Mouse (Mus musculus) kidney, embryonic 14.5 days (tissue): ENCODE results near the gene Mvd. TPM values are rescaled to one million over a fixed set of nuclear protein-coding genes. Genes with fewer than 3 reads are reported as not detected.

Experiments used
- ATAC-seq: fragments of 200-750 bp; cut with Nextera tagmentation; 2 replicates; pipeline ENCODE4 v1.8.0; 2017; ENCODE audit warnings: moderate number of reproducible peaks, mild to moderate bottlenecking, moderate TSS enrichment, moderate library complexity; ENCODE audit not compliant: low FRiP score, low TSS enrichment
- H3K27ac ChIP-seq: fragments of 300-500 bp; sonication (generic); 2 replicates; pipeline ENCODE4 v1.5.1; 2014; ENCODE audit warnings: low read depth, mild to moderate bottlenecking, low read length, moderate library complexity, mixed read lengths
- H3K27me3 ChIP-seq: fragments of 300-500 bp; sonication (generic); 2 replicates; pipeline ENCODE4 v1.6.1; 2014; ENCODE audit warnings: mild to moderate bottlenecking, low read length; ENCODE audit not compliant: control insufficient read depth, insufficient read depth
- H3K36me3 ChIP-seq: fragments of 300-500 bp; sonication (generic); 2 replicates; pipeline ENCODE4 v1.6.1; 2014; ENCODE audit warnings: low read length, mixed read lengths; ENCODE audit not compliant: control insufficient read depth, insufficient read depth
- H3K4me1 ChIP-seq: fragments of 300-500 bp; sonication (generic); 2 replicates; pipeline ENCODE4 v1.6.1; 2014; ENCODE audit warnings: low read length, mixed read lengths; ENCODE audit not compliant: control insufficient read depth, insufficient read depth
- H3K4me2 ChIP-seq: fragments of 300-500 bp; sonication (generic); replicated peaks from 2 replicates; pipeline ENCODE4 v1.6.1; 2014; ENCODE audit warnings: low read depth, mild to moderate bottlenecking, low read length
- H3K4me3 ChIP-seq: fragments of 300-500 bp; sonication (generic); 2 replicates; pipeline ENCODE4 v1.5.1; 2014; ENCODE audit warnings: mild to moderate bottlenecking, low read length
- H3K9ac ChIP-seq: fragments of 300-500 bp; sonication (generic); 2 replicates; pipeline ENCODE4 v1.6.1; 2014; ENCODE audit warnings: low read depth, mild to moderate bottlenecking, low read length, moderate library complexity
- H3K9me3 ChIP-seq: fragments of 300-500 bp; sonication (generic); 2 replicates; pipeline ENCODE4 v1.6.1; 2016; ENCODE audit warnings: low read length; ENCODE audit not compliant: control insufficient read depth
- WGBS: fragments of 180-500 bp; shearing (Covaris S2); extraction: QIAGEN DNeasy Blood & Tissue Kit; methylation state at CpG from one replicate; pipeline ENCODE4 v1.1.7; 2014; 5-methylcytosine and 5-hydroxymethylcytosine counted together
- polyA plus RNA-seq: library from polyadenylated mRNA; unstranded; fragments of >200 nt; fragmentation: Nextera tagmentation; extraction: Ambion mirVana; gene quantifications from 2 replicates; pipeline ENCODE4 v1.2.1, GENCODE M21; 2014

The Mvd gene
- polyA plus RNA-seq, 1 experiment from 2014 or later, result 36.1 TPM

DNA sequence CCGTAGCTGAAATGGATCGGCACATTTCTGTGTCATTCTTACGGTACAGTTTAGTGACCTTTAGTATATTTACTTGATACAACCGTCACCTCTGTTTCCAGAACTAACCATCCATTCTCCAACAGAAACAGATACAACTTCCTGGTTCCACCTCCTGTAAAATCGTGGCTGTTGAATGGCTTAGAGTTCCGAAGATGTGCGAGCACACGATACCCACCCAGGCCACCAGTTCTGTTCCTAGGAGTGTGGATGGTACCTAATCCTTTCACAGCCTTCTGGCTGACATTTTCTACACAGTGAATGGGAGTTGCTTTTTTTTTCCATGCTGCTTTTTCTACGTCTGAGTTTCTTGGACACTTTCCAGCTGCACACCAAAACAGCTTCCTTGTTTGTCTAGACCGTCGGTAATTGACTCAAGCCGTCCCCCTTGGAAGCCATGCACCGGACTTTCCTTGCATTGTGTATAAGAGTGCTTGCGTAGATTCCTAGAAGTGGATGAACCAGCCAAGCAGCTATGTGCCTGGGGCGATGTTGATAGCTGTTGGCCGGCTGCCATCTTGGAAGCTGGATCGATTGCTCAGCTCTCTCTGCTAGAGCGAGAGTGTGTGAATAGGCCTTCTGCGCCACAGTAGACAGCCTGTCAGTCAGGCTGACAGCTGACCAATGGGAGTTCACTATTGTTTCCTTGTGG lies 981 bp upstream of the Mvd start:
- Histone ChIP-seq H3K4me2 (peak overlapping the region; percentile 71), H3K27ac (peak overlapping the region; percentile 96), H3K36me3 (peaks cover 6% of the 10 kb centered on the region; the same call in 1 of the 2 replicates), H3K9ac (peak overlapping the region; percentile 71), H3K4me1 (peaks cover 8% of the 10 kb centered on the region; the same call in 1 of the 2 replicates), H3K4me3 (peak overlapping the region; percentile 77), H3K9me3 (no peaks in the 10 kb centered on the region), H3K27me3 (no peaks in the 10 kb centered on the region)
- 18% methylated on average over 19 of the region's 19 CpGs for WGBS
- no peak for ATAC-seq

DNA sequence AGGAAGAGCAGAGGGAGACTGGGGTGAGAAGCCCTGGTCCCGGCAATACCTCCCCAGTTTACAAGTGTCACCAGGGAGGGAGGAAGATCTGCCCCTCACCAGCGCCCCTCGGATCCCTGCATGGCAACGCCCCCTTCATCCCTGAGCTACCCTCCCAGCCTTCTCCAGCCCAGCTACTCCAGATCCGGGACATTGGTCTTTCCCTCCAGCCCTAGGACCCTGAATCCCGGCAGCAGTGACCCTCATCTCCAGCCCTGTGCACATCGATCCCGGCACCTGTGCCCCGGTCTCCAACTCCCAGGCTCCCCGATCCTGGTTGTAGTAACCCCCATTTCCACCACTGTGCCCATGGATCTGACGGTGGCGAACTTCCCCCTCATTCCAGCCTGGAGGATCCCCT lies 441 bp downstream of the Mvd start:
- WGBS, result under 1% methylated on average over 12 of the region's 12 CpGs
- H3K36me3 ChIP-seq, result peaks cover 6% of the 10 kb centered on the region; the same call in 1 of the 2 replicates
- peak overlapping the region; percentile 95 for H3K4me2 ChIP-seq
- peak overlapping the region; percentile 62 for H3K27ac ChIP-seq
- peak; percentile 11 for ATAC-seq
- peaks cover 16% of the 10 kb centered on the region; the same call in 1 of the 2 replicates for H3K4me1 ChIP-seq
- peak overlapping the region; percentile 72 for H3K9ac ChIP-seq
- no peaks in the 10 kb centered on the region for H3K27me3 ChIP-seq
- H3K4me3 ChIP-seq, result peak overlapping the region; percentile 77
- H3K9me3 ChIP-seq, result no peaks in the 10 kb centered on the region

DNA sequence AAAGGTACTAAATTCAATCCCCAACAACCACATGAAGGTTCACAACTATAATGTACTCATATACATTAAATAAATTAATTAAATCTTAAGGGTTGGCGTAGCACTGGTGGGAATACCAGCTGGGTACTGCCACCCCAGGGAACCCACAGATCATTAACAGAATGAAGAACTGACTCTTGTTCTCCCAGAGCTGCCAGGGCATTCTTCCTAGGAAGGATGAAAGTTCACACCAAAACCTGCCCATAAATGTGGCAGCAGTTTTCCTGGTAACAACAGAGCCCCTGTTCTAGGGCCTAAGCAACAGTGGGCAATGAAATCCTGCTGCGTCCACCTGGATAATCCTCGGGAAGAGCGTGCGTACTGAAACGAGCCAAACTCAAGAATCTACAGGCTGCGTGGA lies 866 bp downstream of the Mvd start:
- Histone ChIP-seq H3K36me3 (peaks cover 7% of the 10 kb centered on the region; the same call in 1 of the 2 replicates), H3K9me3 (no peaks in the 10 kb centered on the region), H3K4me1 (peaks cover 16% of the 10 kb centered on the region; the same call in 1 of the 2 replicates), H3K27me3 (no peaks in the 10 kb centered on the region), H3K4me3 (peak overlapping the region; percentile 77), H3K4me2 (peak overlapping the region; percentile 95), H3K27ac (no peak overlapping the region), H3K9ac (peak overlapping the region; percentile 72)
- ATAC-seq, result no peak
- 15% methylated on average over 7 of the region's 7 CpGs for WGBS

DNA sequence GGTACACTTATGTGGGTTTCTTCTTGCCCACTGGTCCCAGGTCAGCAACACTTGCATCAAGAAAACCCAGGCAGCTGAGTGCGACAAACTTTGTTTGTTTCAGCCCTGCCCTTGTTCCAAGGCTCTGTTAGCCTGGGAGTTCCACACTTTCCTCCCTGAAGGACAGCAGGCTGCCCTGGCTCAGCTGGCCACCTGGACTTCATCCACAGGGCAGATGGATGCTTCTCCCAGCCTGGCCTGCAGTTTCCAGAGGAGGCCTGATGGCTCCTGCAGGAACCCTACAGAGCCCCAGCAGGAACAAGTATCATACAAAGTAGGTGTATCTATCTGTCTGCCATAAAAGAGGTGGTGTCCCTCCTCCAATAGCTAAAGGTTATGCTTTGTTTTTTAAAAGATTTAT lies 1.9 kb downstream of the Mvd start:
- Histone ChIP-seq H3K4me3 (no peak overlapping the region), H3K9ac (no peak overlapping the region), H3K4me2 (no peak overlapping the region), H3K27me3 (no peaks in the 10 kb centered on the region), H3K36me3 (peaks cover 17% of the 10 kb centered on the region; the same call in 1 of the 2 replicates), H3K9me3 (no peaks in the 10 kb centered on the region), H3K4me1 (peaks cover 18% of the 10 kb centered on the region; the same call in 1 of the 2 replicates), H3K27ac (no peak overlapping the region)
- no peak for ATAC-seq
- 96% methylated on average over 1 of the region's 1 CpGs for WGBS

DNA sequence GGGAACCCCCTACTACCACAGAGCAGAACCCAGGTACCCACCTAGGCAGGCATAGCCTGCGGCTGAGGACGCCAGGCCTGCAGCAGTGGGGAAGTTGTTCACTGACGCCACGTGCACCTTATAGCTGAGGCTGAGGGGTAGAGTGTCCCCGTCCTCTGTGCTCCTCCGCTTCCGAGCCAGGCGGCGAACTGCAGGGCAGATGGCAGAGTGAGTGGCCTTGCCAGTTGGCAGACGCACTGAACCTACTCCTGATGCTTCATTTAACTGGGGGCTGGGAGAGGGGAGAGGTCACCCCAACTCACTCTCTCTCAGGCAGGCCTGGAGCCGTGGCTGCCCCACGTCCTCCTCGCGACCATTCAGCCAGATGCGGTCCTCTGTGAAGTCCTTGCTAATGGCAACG lies 3.9 kb downstream of the Mvd start:
- Histone ChIP-seq H3K9me3 (no peaks in the 10 kb centered on the region), H3K9ac (no peak overlapping the region), H3K4me1 (peaks cover 16% of the 10 kb centered on the region; the same call in 1 of the 2 replicates), H3K4me3 (no peak overlapping the region), H3K4me2 (no peak overlapping the region), H3K27ac (no peak overlapping the region), H3K36me3 (peaks cover 33% of the 10 kb centered on the region; the same call in 1 of the 2 replicates), H3K27me3 (no peaks in the 10 kb centered on the region)
- 96% methylated on average over 16 of the region's 16 CpGs for WGBS
- ATAC-seq, result no peak

DNA sequence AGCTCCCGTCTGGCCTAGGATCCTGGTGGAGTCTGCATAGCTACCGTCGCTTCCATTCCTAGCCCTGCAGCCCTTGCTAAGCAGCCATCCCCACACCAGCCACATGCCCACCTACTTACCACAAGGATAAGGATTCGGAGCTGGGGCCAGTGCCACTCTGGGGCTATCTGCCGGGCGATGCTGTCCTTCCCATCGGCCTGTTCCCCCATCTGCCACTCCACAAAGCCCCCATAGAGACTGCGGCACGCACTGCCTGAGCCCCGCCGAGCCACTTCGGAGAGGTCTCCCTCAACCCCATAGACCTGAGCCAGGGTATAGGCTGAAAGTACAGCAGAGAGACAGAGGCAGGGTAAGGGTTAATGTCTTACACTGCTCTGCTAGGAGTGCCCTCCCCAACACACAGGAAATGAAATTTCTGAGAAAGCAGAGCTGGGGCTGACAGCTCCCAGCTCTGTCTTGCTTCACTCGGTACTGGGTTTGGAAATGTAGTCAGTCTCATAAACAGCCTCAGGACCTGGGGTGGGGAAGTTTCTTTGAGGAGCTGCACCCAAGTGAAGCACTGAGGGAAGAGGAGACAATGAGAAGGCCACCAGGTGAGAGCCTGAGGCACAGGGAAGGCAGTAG lies 5.4 kb downstream of the Mvd start:
- no peaks in the 10 kb centered on the region for H3K27me3 ChIP-seq
- H3K27ac ChIP-seq, result no peak overlapping the region; the same call in 1 of the 2 replicates
- H3K4me1 ChIP-seq, result peaks cover 22% of the 10 kb centered on the region; the same call in 1 of the 2 replicates
- ATAC-seq, result no peak
- no peak overlapping the region for H3K4me2 ChIP-seq
- H3K9me3 ChIP-seq, result no peaks in the 10 kb centered on the region
- 86% methylated on average over 13 of the region's 13 CpGs for WGBS
- no peak overlapping the region for H3K9ac ChIP-seq
- peaks cover 37% of the 10 kb centered on the region for H3K36me3 ChIP-seq
- H3K4me3 ChIP-seq, result no peak overlapping the region

DNA sequence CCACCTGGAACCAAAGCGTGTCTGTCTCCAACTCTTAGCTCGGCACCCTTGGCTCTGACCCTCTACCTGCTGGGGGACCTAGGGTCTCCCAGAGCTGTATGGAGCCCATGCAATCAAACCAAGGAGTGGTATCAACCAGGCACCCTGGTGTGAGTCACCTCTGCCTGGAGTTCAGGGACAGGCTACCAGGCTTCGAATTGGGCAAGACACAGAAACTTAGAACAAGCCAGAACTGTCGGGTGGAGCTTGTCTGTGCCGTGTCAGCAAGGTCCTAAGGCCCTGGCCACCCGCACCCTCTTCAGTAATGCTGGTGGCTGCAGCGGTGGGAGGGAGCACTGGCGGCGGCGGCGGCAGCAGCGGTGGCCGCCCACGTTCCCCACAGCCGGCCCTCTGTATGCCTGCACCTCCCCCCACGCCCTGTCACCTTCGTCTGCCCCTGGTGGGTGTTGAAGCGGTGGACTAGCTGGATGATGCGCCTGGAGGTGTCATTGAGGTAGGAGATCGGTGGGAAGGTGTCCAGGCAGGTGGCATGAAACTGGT lies 6.6 kb downstream of the Mvd start:
- no peak overlapping the region for H3K4me3 ChIP-seq
- H3K27ac ChIP-seq, result no peak overlapping the region
- H3K9me3 ChIP-seq, result no peaks in the 10 kb centered on the region
- 88% methylated on average over 20 of the region's 20 CpGs for WGBS
- ATAC-seq, result no peak
- H3K36me3 ChIP-seq, result peaks cover 37% of the 10 kb centered on the region
- no peak overlapping the region for H3K4me2 ChIP-seq
- no peaks in the 10 kb centered on the region for H3K27me3 ChIP-seq
- H3K9ac ChIP-seq, result no peak overlapping the region
- H3K4me1 ChIP-seq, result peaks cover 25% of the 10 kb centered on the region

DNA sequence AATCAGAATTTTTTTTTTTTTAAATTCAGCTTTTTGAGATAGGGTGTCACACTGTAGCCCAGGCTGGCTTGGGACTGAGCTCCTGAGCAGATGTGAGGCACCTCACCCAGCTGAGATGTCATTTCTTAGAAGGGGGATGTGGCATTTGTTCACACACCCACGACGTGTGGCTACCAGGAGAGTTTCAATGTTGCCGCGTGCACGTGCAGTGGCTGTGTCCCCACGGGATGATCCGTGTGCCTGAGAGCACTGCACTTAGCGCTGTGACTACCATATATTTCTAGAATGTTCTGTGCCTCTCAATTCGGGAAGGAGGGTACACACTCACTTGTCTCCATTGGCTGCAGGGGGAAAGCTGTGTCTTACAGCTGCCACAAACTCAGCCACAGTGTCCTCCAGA lies 7.1 kb downstream of the Mvd start:
- Histone ChIP-seq H3K4me3 (no peak overlapping the region), H3K27me3 (no peaks in the 10 kb centered on the region), H3K36me3 (peaks cover 37% of the 10 kb centered on the region), H3K9ac (no peak overlapping the region), H3K9me3 (no peaks in the 10 kb centered on the region), H3K4me2 (no peak overlapping the region), H3K4me1 (peaks cover 27% of the 10 kb centered on the region), H3K27ac (no peak overlapping the region)
- 93% methylated on average over 9 of the region's 9 CpGs for WGBS
- ATAC-seq, result no peak

DNA sequence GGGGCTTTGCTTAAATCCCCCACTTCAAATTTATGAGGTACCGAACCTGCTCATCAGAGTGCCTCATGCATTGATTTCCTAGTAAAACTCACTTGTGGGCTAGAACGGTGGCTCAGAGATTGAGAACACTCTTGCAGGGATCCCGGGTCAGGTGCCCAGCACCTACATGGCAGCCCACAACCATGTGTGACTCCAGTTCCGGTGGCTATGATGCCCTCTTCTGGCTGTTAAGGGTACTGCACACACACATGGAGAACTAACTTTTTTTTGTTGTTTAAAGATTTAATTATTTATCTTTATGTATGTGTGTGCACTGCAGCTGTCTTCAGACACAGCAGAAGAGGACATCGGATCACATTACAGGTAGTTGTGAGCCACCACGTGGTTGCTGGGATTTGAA lies 7.8 kb downstream of the Mvd start:
- WGBS, result 88% methylated on average over 6 of the region's 6 CpGs
- peaks cover 37% of the 10 kb centered on the region for H3K36me3 ChIP-seq
- no peak for ATAC-seq

More for the DNA sequence above, 7.8 kb downstream of the Mvd start:
- Histone ChIP-seq H3K9me3 (no peaks in the 10 kb centered on the region), H3K4me2 (no peak overlapping the region), H3K4me3 (no peak overlapping the region), H3K27ac (no peak overlapping the region), H3K4me1 (peaks cover 27% of the 10 kb centered on the region), H3K9ac (no peak overlapping the region), H3K27me3 (no peaks in the 10 kb centered on the region)
